Mouse (Mus musculus): ENCODE data around the gene Vmn1r194.
"Not testable (repeated sequence)": the region's sequence is repeated elsewhere in the genome, so short reads cannot be mapped to it uniquely, and the experiment has no call there.

The Vmn1r194 gene

GRCm38 (mm10) chr13:22243915-22244314 is at the start of gene Vmn1r194:
Gene Vmn1r194 (plus strand): TSS chr13:22244215.
- DNase-seq (ENCODE audit: low read depth, low spot score) = no peak

- not testable (repeated sequence) for DNase-seq (ENCODE audit: low read depth, low spot score)
Observed at GRCm38 (mm10) chr13:22223060-22223459, 21.0 kb upstream of the Vmn1r194 start, which contains the start of gene Vmn1r193. Gene Vmn1r193 (minus strand): TSS chr13:22223160.

DNA sequence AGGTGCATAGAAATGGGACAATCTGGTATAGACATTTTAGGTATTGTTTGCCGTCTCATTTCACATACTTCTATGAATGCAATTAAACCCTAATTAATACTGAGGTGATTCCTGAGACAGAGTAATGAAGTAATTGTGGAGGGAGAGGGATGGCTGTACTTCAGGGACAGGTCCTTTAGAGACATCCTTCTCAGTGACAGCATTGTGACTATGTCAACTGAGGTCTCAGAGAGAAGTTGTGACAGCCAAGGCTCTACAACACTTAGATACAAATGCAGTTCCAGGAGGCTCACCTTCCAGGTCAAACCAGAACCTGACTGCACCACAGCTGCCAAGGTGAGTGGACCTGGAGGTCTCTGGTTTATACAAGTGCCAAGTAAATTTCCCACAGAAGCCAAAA is 26.2 kb downstream of the Vmn1r194 start, which contains the start of gene Vmn1r195:
Gene Vmn1r195 (plus strand): TSS at position 301 of the 400 bp plus-strand sequence.
- not testable (repeated sequence) for DNase-seq (ENCODE audit: low read depth, low spot score)

DNA sequence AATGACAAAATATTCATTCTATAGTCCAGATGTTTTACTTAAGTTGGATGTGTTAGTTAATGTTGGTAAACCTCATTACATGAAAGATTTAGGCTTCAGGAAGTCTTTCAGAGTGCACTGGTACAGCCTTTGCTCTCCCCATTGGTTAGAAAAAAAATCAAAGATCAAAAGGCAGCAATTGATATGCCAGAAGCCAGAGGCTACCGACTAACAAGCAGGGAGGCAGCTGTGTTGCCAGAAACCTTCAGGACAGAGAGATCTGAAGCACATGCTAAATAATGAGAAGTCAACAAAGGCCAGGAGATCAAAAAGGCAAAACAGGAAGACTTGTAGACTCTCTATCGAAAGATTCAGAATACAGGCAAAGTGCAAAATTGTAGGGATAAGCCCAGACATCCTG is 27.7 kb downstream of the Vmn1r194 start:
- DNase-seq (ENCODE audit: low read depth, low spot score) = no peak

DNA sequence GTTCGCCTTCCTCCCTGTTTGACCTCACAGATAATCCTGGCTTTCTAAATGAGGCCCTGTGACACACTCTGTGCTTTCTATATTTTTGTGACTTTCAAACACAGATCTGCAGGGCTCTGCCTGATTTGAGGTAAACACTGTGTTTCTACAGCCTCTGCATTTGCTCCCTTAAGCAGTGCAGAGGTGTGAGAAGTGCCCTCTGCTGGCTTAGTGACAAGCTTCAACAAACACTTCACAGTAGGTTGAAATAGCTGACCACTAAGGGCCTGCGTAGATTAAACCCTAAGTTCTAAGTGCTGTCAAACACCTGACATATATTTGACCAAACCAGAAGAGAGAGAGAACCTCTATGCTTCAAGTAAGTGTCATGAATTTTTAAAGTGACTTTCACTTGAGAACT is 40.6 kb downstream of the Vmn1r194 start:
- DNase-seq (ENCODE audit: low read depth, low spot score) = no peak

DNA sequence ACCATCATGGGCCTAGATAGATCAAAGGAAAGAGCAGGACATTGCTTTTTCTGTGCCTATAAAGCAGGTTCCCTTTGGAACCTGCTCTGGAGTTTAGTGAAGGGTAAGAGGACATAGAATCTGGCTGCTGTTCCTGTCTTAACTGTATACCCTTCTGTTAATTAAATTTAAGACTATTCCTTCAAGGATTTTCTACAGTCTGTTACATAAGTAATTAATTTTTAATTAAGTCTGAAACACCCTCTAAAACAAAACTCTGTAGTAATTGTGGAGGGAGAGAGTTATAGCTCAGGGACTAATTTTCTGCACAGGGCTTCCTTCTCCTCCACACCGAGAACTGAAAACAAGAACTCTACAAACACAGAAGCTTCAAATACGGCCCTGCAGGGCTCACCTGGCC is 45.6 kb downstream of the Vmn1r194 start, which contains the start of gene Vmn1r196:
Gene Vmn1r196 (plus strand): TSS at position 301 of the 400 bp plus-strand sequence.
- no peak for DNase-seq (ENCODE audit: low read depth, low spot score)

Measured in ZHBTc4 (cell line).